In the genomic region with DNA sequence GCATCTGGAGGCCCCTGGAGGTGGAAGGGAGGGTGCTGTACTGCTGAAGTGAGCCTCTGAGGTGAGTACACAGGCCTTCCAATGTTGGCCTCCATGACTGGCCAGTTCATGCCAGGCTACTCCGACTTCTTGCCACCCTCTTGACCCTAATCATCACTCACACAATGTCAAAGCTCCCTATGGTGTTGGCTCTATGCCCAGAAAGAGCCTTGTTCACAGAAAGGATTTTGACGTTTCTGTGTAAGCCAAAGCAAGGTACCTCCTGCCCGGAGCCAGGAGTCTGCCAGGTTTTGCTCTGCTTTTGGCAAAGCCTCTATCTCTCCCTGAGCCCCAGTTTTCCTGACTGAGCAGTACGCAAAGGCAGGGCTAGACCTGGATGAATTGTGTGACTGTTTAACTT, we compare ENCODE assay signal across 10 mouse cellular contexts. TPM values are rescaled to one million over a fixed set of nuclear protein-coding genes. Genes with fewer than 3 reads are reported as not detected.
DNase-seq lines count a peak whose midpoint lies in the region; ATAC-seq and TF ChIP-seq lines count a peak whose summit lies in the region.
"Had no signal": no experiment of that assay in that cellular context is flagged by ENCODE, and none has a peak within 500 bp of the region (broad histone marks: within the 10 kb centered on the region; RNA-seq: fewer than 3 reads in every experiment).

No protein-coding gene starts in this region.

- no peak overlapping the region for H3K9ac ChIP-seq in hindbrain, embryonic 14.5 days
- H3K9ac ChIP-seq in limb, embryonic 15.5 days: no peak overlapping the region
- H3K9ac ChIP-seq: neural tube, embryonic 13.5 days had no signal

- no peak for TF ChIP-seq CTCF in Patski (IDR thresholded peaks at IDR 0.05)

- POLR2A ChIA-PET in Patski (lab: Charles Lee): no interaction called here

- H3K4me2 ChIP-seq in hindbrain, embryonic 14.5 days (replicated peaks): no peak overlapping the region
- no peak overlapping the region for H3K4me2 ChIP-seq in limb, embryonic 15.5 days
- H3K4me2 ChIP-seq: neural tube, embryonic 13.5 days had no signal

- no peaks in the 10 kb centered on the region for H3K4me1 ChIP-seq in hindbrain, embryonic 14.5 days (replicated peaks; ENCODE audit: control insufficient read depth, insufficient read depth, low read length)
- peaks cover 8% of the 10 kb centered on the region for H3K4me1 ChIP-seq in hindbrain, embryonic 10.5 days (replicated peaks)
- H3K4me1 ChIP-seq in limb, embryonic 15.5 days: peaks cover 30% of the 10 kb centered on the region

- DNase-seq in hindbrain, embryonic 14.5 days (ENCODE audit: low spot score): peak; percentile 72
- DNase-seq in hindbrain, embryonic 10.5 days (ENCODE audit: low spot score): no peak
- DNase-seq in Patski (ENCODE audit: low read depth, low spot score): no peak
- DNase-seq in heart, adult 9 months (ENCODE audit: low spot score in 2 of 2): peak; percentile 77 to 78
- no peak for DNase-seq in layer of hippocampus, postnatal 10 days (ENCODE audit: low spot score in 2 of 2)
- no peak for DNase-seq in layer of hippocampus, adult 9-10 months (ENCODE audit: low spot score)
- no peak for DNase-seq in right cerebral cortex, postnatal 10 days (ENCODE audit: low spot score in 2 of 2)

- in situ Hi-C loops in Patski (cut with MboI; ENCODE audit: low pct_unique_long_range_greater_than_20kb): no loop called here

- H3K4me3 ChIP-seq in hindbrain, embryonic 14.5 days (replicated peaks; ENCODE audit: low read length): no peak overlapping the region
- H3K4me3 ChIP-seq in hindbrain, embryonic 10.5 days: no peak overlapping the region
- H3K4me3 ChIP-seq in limb, embryonic 15.5 days: no peak overlapping the region
- H3K4me3 ChIP-seq: neural tube, embryonic 13.5 days had no signal

- no peaks in the 10 kb centered on the region for H3K36me3 ChIP-seq in hindbrain, embryonic 14.5 days (replicated peaks; ENCODE audit: control insufficient read depth, insufficient read depth)
- no peaks in the 10 kb centered on the region for H3K36me3 ChIP-seq in hindbrain, embryonic 10.5 days
- H3K36me3 ChIP-seq in limb, embryonic 15.5 days: no peaks in the 10 kb centered on the region
- H3K36me3 ChIP-seq: neural tube, embryonic 13.5 days had no signal

- no peak overlapping the region for H3K27ac ChIP-seq in hindbrain, embryonic 14.5 days
- no peak overlapping the region for H3K27ac ChIP-seq in hindbrain, embryonic 10.5 days
- H3K27ac ChIP-seq in limb, embryonic 15.5 days: peak overlapping the region; percentile 23; the same call in 1 of the 2 replicates
- H3K27ac ChIP-seq: kidney, postnatal 0 days; neural tube, embryonic 13.5 days had no signal

- H3K27me3 ChIP-seq in hindbrain, embryonic 14.5 days (ENCODE audit: control insufficient read depth, insufficient read depth, low read length): no peaks in the 10 kb centered on the region
- H3K27me3 ChIP-seq in hindbrain, embryonic 10.5 days (ENCODE audit: insufficient read depth, poor library complexity, severe bottlenecking): peaks cover 14% of the 10 kb centered on the region
- no peaks in the 10 kb centered on the region for H3K27me3 ChIP-seq in Patski
- no peaks in the 10 kb centered on the region for H3K27me3 ChIP-seq in limb, embryonic 15.5 days

- CTCF ChIA-PET in Patski (lab: Charles Lee): interaction anchor here (1.1 kb wide), 1 partner anchor 22 kb away, joined by 3 read pairs; no protein-coding TSS in a partner anchor

- WGBS in hindbrain, embryonic 14.5 days: 47% methylated on average over 4 of the region's 4 CpGs
- WGBS in hindbrain, embryonic 10.5 days: 73% methylated on average over 4 of the region's 4 CpGs
- 26% methylated on average over 4 of the region's 4 CpGs for WGBS in limb, embryonic 15.5 days

- H3K9me3 ChIP-seq in hindbrain, embryonic 14.5 days (ENCODE audit: control insufficient read depth, low read length): no peaks in the 10 kb centered on the region
- no peaks in the 10 kb centered on the region for H3K9me3 ChIP-seq in hindbrain, embryonic 10.5 days
- no peaks in the 10 kb centered on the region for H3K9me3 ChIP-seq in limb, embryonic 15.5 days

- ATAC-seq in hindbrain, embryonic 14.5 days (ENCODE audit: low FRiP score): peak; percentile 52; the same call in 1 of the 2 replicates
- peak; percentile 33 for ATAC-seq in Patski
- no peak for ATAC-seq in limb, embryonic 15.5 days (ENCODE audit: insufficient number of reproducible peaks, low FRiP score, low TSS enrichment, low read depth)

RNA-seq across cellular contexts. Expression of gene Ptgs1, which starts 5.7 kb away (rescaled TPM):
- polyA plus RNA-seq in hindbrain, embryonic 14.5 days (2014; fragmentation: Nextera tagmentation; extraction: Ambion mirVana): 6.5 and 7.6 TPM in 2 replicates
- polyA plus RNA-seq in hindbrain, embryonic 10.5 days (2016; fragmentation: Nextera tagmentation; extraction: Ambion mirVana): 4.5 and 5.2 TPM in 2 replicates
- 40.4 TPM for polyA plus RNA-seq in Patski (2021)
- polyA plus RNA-seq in limb, embryonic 15.5 days (2015; fragmentation: Nextera tagmentation; extraction: Ambion mirVana): 21.8 and 23.0 TPM in 2 replicates
- 10 to 100 TPM; 12.7 to 16.0 TPM for total RNA-seq in layer of hippocampus, postnatal 10 days (2021)

Comparison
In these comparisons a context has a peak if more than half of its experiments do, and no peak if none do; other contexts are left out.
1. DNase-seq: peak in hindbrain, embryonic 14.5 days (single experiment) and heart, adult 9 months (2 of 2); none in hindbrain, embryonic 10.5 days (single experiment), Patski (single experiment), layer of hippocampus, postnatal 10 days (0 of 2), layer of hippocampus, adult 9-10 months (single experiment) and right cerebral cortex, postnatal 10 days (0 of 2).